Mouse (Mus musculus): ENCODE results near the gene Ube2l3. TPM values are rescaled to one million over a fixed set of nuclear protein-coding genes. Genes with fewer than 3 reads are reported as not detected.
"Not testable (repeated sequence)": the region's sequence is repeated elsewhere in the genome, so short reads cannot be mapped to it uniquely, and the experiment has no call there.

Gene Ube2l3
- total and polyA plus RNA-seq, 2 experiments from 2014 or later: 108 to 310 TPM

DNA sequence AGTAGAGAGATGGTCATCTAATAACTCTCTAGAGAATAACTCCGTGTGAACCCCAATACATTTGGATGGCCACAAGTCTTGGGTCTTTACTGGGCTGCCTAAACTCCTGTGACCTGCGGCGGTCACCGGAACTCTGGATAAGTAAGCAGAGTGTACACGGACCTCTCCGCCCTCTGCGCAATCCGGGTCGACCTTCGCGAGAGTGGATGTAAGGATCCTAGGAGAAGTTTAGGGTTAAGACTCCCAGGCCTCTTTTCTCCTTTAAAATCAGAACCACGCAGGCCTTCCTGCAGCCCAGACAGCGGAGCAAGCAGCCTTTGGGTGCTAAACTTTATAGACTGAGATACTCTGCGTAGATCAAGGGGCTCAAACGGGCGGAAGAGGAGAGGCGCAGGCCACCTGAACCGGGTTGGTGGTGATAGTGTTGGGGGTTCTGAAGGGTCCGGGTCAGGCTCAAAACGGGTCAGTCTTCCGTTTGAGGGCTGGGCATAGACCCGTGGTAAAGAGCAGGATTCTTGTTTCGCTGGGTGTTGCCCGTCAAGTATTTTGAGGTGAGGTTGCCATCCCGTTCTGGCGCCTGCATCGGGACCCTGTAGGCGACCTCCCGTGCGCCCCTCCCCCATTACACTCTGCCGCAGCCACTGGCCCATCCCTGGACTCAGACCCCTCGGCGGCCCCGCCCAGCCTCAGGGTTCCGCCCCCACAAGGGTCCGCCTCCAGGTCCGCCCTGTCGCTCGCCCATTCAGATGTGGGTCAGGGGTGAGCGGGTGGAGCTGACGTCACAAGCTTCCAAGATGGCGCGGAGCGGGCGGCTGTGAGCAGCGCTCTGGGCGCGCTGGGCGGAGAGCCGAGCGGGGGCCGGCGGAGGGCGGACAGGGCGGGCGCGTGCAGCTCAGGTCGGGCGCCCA is 30.6 kb upstream of the Ube2l3 start, which contains the start of gene Hic2:
Hic2 (plus strand) TSS at position 779 of the 908 bp plus-strand sequence.
- TF ChIP-seq CTCF (IDR thresholded peaks at IDR 0.05): no peak

DNA sequence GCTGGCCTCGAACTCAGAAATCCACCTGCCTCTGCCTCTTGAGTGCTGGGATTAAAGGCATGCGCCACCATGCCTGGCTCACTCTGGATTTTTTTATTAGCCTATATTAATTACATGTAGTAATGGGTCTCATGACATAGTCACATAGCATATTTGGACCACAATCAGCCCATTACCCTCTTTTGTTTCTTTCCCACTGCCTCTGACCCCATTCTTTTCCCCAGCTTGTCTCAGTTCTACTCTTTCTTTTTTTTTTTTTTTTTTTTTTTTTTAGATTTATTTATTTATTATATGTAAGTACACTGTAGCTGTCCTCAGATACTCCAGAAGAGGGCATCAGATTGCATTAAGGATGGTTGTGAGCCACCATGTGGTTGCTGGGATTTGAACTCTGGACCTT is 29.1 kb upstream of the Ube2l3 start:
- peaks cover 11% of the 10 kb centered on the region; the same call in 1 of the 2 replicates for H3K4me1 ChIP-seq (ENCODE audit: insufficient read depth, low read length)
- H3K27ac ChIP-seq (ENCODE audit: low read depth, low read length); H3K4me2 ChIP-seq (ENCODE audit: low read depth, low read length, poor library complexity, severe bottlenecking); H3K9me3 ChIP-seq (ENCODE audit: low read length); H3K27me3 ChIP-seq (ENCODE audit: insufficient read depth, low read length); H3K9ac ChIP-seq (replicated peaks; ENCODE audit: low read length, poor library complexity, severe bottlenecking); H3K36me3 ChIP-seq (ENCODE audit: insufficient read depth, low read length); ATAC-seq (ENCODE audit: low FRiP score); DNase-seq (ENCODE audit: low spot score); H3K4me3 ChIP-seq (ENCODE audit: low read depth, low read length): not testable (repeated sequence)
- WGBS: 91% methylated on average over 2 of the region's 2 CpGs

More for the DNA sequence above, 30.6 kb upstream of the Ube2l3 start, which contains the start of gene Hic2:
- H3K27me3 ChIP-seq (ENCODE audit: insufficient read depth, low read length): no peaks in the 10 kb centered on the region
- DNase-seq (ENCODE audit: low spot score) (peak; percentile 96), ATAC-seq (ENCODE audit: low FRiP score) (peak; percentile 96)
- no peaks in the 10 kb centered on the region for H3K36me3 ChIP-seq (ENCODE audit: insufficient read depth, low read length)
- H3K4me3 ChIP-seq (ENCODE audit: low read depth, low read length): peak within 1 kb of the TSS; percentile 89
- peaks cover 11% of the 10 kb centered on the region; the same call in 1 of the 2 replicates for H3K4me1 ChIP-seq (ENCODE audit: insufficient read depth, low read length)
- H3K9ac ChIP-seq (replicated peaks; ENCODE audit: low read length, poor library complexity, severe bottlenecking): peak within 1 kb of the TSS; percentile 95
- under 1% methylated on average over 58 of the region's 59 CpGs for WGBS
- H3K27ac ChIP-seq (ENCODE audit: low read depth, low read length): peak within 1 kb of the TSS; percentile 85
- H3K4me2 ChIP-seq (ENCODE audit: low read depth, low read length, poor library complexity, severe bottlenecking): peak within 1 kb of the TSS; percentile 83
- H3K9me3 ChIP-seq (ENCODE audit: low read length): no peaks in the 10 kb centered on the region

DNA sequence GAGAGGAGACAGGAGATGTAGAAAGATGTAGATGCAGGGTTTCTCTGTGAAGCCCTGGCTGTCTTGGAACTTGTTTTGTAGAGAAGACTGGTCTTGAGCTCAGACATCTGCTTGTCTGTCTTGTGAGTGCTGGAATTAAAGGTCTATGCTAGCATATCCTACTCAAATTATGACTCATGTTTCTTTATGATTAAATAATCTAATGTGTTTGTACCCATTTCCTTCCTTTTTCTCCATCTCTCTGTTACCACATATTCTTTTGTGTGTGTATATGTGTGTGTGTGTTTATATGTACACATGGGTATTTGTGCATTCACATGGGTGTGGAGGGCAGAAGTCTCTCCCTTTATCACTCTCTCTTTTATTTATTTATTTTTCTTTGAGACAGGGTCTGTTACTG is 24.0 kb upstream of the Ube2l3 start:
- Histone ChIP-seq H3K9ac (replicated peaks; ENCODE audit: low read length, poor library complexity, severe bottlenecking) (no peak overlapping the region), H3K36me3 (ENCODE audit: insufficient read depth, low read length) (no peaks in the 10 kb centered on the region), H3K27ac (ENCODE audit: low read depth, low read length) (no peak overlapping the region), H3K4me1 (ENCODE audit: insufficient read depth, low read length) (no peaks in the 10 kb centered on the region), H3K4me3 (ENCODE audit: low read depth, low read length) (no peak overlapping the region), H3K9me3 (ENCODE audit: low read length) (no peaks in the 10 kb centered on the region), H3K4me2 (ENCODE audit: low read depth, low read length, poor library complexity, severe bottlenecking) (no peak overlapping the region), H3K27me3 (ENCODE audit: insufficient read depth, low read length) (no peaks in the 10 kb centered on the region)
- DNase-seq (ENCODE audit: low spot score) (no peak), ATAC-seq (ENCODE audit: low FRiP score) (no peak)
- TF ChIP-seq CTCF (IDR thresholded peaks at IDR 0.05): no peak

DNA sequence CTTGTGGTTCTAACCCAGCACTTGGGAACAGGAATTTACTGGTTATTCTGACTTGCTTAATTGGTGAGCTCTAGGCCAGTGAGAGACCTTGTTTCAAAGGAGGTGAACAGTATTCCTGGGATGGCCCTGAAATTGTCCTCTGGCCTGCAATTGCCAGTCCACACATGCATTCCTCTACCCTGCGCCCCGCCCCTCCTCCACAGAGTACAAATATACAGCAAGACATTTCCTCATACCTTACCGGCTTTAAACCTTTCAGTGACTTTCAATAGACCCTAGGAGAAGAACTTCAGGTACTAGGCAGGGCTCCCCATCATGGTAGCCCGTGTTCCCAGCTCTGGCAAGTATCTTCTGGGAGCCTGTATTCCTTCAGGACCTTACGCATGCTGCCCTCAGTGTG is 23.1 kb upstream of the Ube2l3 start:
- WGBS: 92% methylated on average over 5 of the region's 5 CpGs

DNA sequence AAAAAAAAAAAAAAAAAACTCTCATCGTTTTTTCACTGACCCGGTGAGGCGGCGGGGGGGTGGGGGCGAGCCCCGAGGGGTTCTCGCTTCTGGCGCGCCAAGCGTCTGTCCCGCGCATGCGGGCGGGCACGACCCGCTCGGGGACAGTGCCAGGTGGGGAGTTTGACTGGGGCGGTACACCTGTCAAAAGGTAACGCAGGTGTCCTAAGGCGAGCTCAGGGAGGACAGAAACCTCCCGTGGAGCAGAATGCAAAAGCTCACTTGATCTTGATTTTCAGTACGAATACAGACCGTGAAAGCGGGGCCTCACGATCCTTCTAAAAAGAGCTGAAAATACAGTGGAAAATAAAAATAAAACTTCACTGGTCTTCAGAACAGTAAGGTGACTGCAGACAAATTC is 19.7 kb upstream of the Ube2l3 start:
- no peaks in the 10 kb centered on the region for H3K4me1 ChIP-seq (ENCODE audit: insufficient read depth, low read length)
- TF ChIP-seq CTCF (IDR thresholded peaks at IDR 0.05): no peak
- H3K9ac ChIP-seq (replicated peaks; ENCODE audit: low read length, poor library complexity, severe bottlenecking): no peak overlapping the region
- no peaks in the 10 kb centered on the region for H3K9me3 ChIP-seq (ENCODE audit: low read length)
- ATAC-seq (ENCODE audit: low FRiP score) (peak; percentile 100), DNase-seq (ENCODE audit: low spot score) (peak; percentile 66)
- no peak overlapping the region for H3K4me2 ChIP-seq (ENCODE audit: low read depth, low read length, poor library complexity, severe bottlenecking)
- 43% methylated on average over 25 of the region's 25 CpGs for WGBS
- H3K27ac ChIP-seq (ENCODE audit: low read depth, low read length): no peak overlapping the region
- no peak overlapping the region for H3K4me3 ChIP-seq (ENCODE audit: low read depth, low read length)
- H3K36me3 ChIP-seq (ENCODE audit: insufficient read depth, low read length): no peaks in the 10 kb centered on the region
- H3K27me3 ChIP-seq (ENCODE audit: insufficient read depth, low read length): no peaks in the 10 kb centered on the region

More for the DNA sequence above, 23.1 kb upstream of the Ube2l3 start:
- no peak for TF ChIP-seq CTCF (IDR thresholded peaks at IDR 0.05)
- Histone ChIP-seq H3K9ac (replicated peaks; ENCODE audit: low read length, poor library complexity, severe bottlenecking) (no peak overlapping the region), H3K9me3 (ENCODE audit: low read length) (no peaks in the 10 kb centered on the region), H3K27ac (ENCODE audit: low read depth, low read length) (no peak overlapping the region), H3K4me2 (ENCODE audit: low read depth, low read length, poor library complexity, severe bottlenecking) (no peak overlapping the region), H3K36me3 (ENCODE audit: insufficient read depth, low read length) (no peaks in the 10 kb centered on the region), H3K4me3 (ENCODE audit: low read depth, low read length) (no peak overlapping the region), H3K4me1 (ENCODE audit: insufficient read depth, low read length) (no peaks in the 10 kb centered on the region), H3K27me3 (ENCODE audit: insufficient read depth, low read length) (no peaks in the 10 kb centered on the region)
- ATAC-seq (ENCODE audit: low FRiP score): no peak
- DNase-seq (ENCODE audit: low spot score): no peak

DNA sequence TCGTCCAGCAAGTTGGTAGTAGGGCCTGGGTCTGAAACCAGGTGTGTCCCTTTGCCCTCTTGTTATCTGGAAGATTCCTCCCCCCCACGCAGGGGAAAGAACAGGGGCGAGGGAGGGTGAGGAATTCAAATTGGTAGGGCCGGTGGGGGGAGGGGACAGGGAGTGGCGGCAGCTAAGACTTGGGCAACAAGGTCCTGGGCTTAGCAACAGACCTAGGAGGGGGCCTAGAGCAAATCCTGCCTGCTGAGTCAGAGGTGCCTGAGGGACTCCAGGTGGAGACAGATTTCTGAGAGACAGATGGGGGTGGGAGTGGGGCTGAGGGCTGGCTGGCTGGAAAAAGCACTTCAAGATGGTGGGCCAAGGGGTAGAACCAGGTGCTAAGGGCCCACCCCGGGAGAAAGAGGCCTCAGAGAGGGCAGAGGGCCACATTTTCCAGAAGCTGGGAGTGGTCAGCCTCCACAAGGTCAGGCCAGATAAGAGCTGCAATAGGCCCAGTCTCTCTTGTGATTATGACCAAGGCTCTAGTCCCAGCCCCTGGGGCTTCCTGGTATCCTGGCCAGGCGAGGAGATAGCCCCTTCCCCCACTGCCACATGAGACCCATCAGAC is 17.8 kb upstream of the Ube2l3 start:
- no peaks in the 10 kb centered on the region for H3K9me3 ChIP-seq (ENCODE audit: low read length)
- H3K4me2 ChIP-seq (ENCODE audit: low read depth, low read length, poor library complexity, severe bottlenecking): no peak overlapping the region

More for the DNA sequence above, 17.8 kb upstream of the Ube2l3 start:
- DNase-seq (ENCODE audit: low spot score): no peak
- H3K4me3 ChIP-seq (ENCODE audit: low read depth, low read length): no peak overlapping the region
- 33% methylated on average over 7 of the region's 7 CpGs for WGBS
- no peaks in the 10 kb centered on the region for H3K36me3 ChIP-seq (ENCODE audit: insufficient read depth, low read length)
- no peak for TF ChIP-seq CTCF (IDR thresholded peaks at IDR 0.05)
- ATAC-seq (ENCODE audit: low FRiP score): no peak
- no peaks in the 10 kb centered on the region for H3K27me3 ChIP-seq (ENCODE audit: insufficient read depth, low read length)
- H3K9ac ChIP-seq (replicated peaks; ENCODE audit: low read length, poor library complexity, severe bottlenecking): no peak overlapping the region
- no peak overlapping the region for H3K27ac ChIP-seq (ENCODE audit: low read depth, low read length)
- no peaks in the 10 kb centered on the region for H3K4me1 ChIP-seq (ENCODE audit: insufficient read depth, low read length)
